Mouse (Mus musculus) hematopoietic multipotent progenitor cell, adult 10-12 weeks (in vitro differentiated cells): Measurements from ENCODE around the gene 1700001C02Rik. TPM values are rescaled to one million over a fixed set of nuclear protein-coding genes. Genes with fewer than 3 reads are reported as not detected.

Experiments
- polyA plus RNA-seq: library from polyadenylated mRNA; stranded (reverse); fragments of >175 nt; gene quantifications from 2 replicates; pipeline ENCODE4 v1.2.3, GENCODE M21; 2012; ENCODE audit warnings: low replicate concordance

1700001C02Rik gene
- polyA plus RNA-seq = not detected in 2 replicates

DNA sequence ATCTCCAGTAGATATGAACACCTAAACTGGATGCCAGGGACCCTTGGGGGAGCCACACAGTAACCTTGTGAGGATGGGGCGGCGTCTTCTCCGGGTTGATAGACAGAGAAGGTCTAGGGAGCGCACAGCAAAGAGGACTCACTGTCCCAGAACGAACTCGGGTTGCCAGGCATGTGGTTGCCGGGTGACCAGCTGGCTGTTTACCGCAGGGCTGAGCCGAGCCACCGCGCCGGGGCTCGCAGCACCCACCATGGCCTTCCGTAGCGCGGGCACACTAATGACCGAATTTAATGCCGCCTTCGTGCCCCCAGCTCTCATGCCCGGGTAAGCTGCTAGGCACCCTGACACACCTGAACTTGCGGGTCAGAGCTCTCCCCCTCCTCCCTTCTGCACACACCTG lies at the start of gene 1700001C02Rik:
1700001C02Rik (plus strand) TSS at position 187 of the 400 bp plus-strand sequence.

DNA sequence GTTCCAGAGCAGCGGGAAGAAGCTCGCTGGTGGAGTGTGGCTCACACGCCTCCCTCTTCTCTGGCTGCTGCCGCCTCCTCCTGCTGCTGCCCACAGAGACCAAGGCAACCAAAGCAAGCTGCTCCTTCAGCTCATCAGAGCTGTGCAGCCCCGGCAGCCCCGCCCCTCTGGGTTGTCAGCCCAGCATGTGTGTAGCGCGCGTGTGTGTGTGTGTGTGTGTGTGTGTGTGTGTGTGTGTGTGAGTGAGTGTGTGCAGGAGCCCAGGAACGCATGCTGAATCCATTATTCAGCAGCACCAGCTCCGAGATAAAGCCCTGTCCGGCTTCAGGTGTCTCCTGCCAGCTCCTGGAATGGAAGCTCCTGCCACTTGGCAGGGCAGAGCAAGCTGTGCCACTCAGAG lies 4.0 kb upstream of the 1700001C02Rik start, which contains the start of gene Otof:
Otof (minus strand) TSS at position 112 of the 400 bp plus-strand sequence.

Other genes starting within 250 kb of the 1700001C02Rik start
- 0.46 and 1.3 TPM in 2 replicates for gene Selenoi, start 233.5 kb upstream of the 1700001C02Rik start, polyA plus RNA-seq
- 0.08 TPM in 1 of 2 replicates, not detected in the other for gene Drc1, start 184.7 kb upstream of the 1700001C02Rik start, polyA plus RNA-seq
- 0.04 and 0.10 TPM in 2 replicates for gene Otof, start 4.1 kb upstream of the 1700001C02Rik start, polyA plus RNA-seq
- not detected in 2 replicates for gene Cib4, start 79.8 kb downstream of the 1700001C02Rik start, polyA plus RNA-seq
- gene Kcnk3, start 122.1 kb downstream of the 1700001C02Rik start, polyA plus RNA-seq = 0.28 and 0.60 TPM in 2 replicates
- 17.5 and 27.8 TPM in 2 replicates for gene Slc35f6, start 181.9 kb downstream of the 1700001C02Rik start, polyA plus RNA-seq
- gene Cenpa, start 200.7 kb downstream of the 1700001C02Rik start, polyA plus RNA-seq = 109 and 110 TPM in 2 replicates
- gene Dpysl5, start 245.5 kb downstream of the 1700001C02Rik start, polyA plus RNA-seq = 0.25 and 0.65 TPM in 2 replicates